Mouse (Mus musculus) left cerebral cortex, adult 18-20 months (tissue): Measurements from ENCODE around the gene Arid3a. TPM values are rescaled to one million over a fixed set of nuclear protein-coding genes. Genes with fewer than 3 reads are reported as not detected.
"Not testable (repeated sequence)": the region's sequence is repeated elsewhere in the genome, so short reads cannot be mapped to it uniquely, and the experiment has no call there.

ENCODE experiments used
- DNase-seq, 2 experiments: peaks; one replicate each; pipeline ENCODE4 v3.0.0; 2021 to 2022; ENCODE audit warnings: low spot score in 2 of 2, mixed read lengths in 1 of 2
- long read RNA-seq, 2 experiments: library from polyadenylated mRNA; stranded (forward); transcript quantifications; one replicate each; pipeline ENCODE4 v2.0.0; 2021
- total RNA-seq, 2 experiments: library from RNA; stranded (reverse); gene quantifications; 2 replicates each; pipeline ENCODE4 v1.2.3; 2021

Arid3a gene
- total RNA-seq = 1 to 10 TPM; 5.6 to 7.2 TPM
- long read RNA-seq, experiment 1, full-length matches to known transcripts = 1 of 2 reads
- long read RNA-seq, experiment 1, partial matches to known transcripts = 0 of 2 reads
- long read RNA-seq, experiment 1, other reads (novel, unspliced or antisense) = 1 of 2 reads
- long read RNA-seq, experiment 2 = 0 reads

- DNase-seq = peak; percentile 84 to 90
Measured at GRCm38 (mm10) chr10:79926491-79927323, at the start of gene Arid3a. TSS of gene Arid3a (plus strand) at chr10:79927043.

GRCm38 (mm10) chr10:79877174-79877573, 49.7 kb upstream of the Arid3a start:
- DNase-seq = no peak

- DNase-seq = no peak
Measured at GRCm38 (mm10) chr10:79877757-79878156, 49.1 kb upstream of the Arid3a start.

- DNase-seq = no peak
Measured at GRCm38 (mm10) chr10:79879527-79879926, 47.3 kb upstream of the Arid3a start.

GRCm38 (mm10) chr10:79880721-79881120, 46.1 kb upstream of the Arid3a start:
- no peak for DNase-seq

- DNase-seq = no peak
Measured at GRCm38 (mm10) chr10:79881981-79882380, 44.9 kb upstream of the Arid3a start.

- DNase-seq = peak; percentile 79 to 87
Measured at GRCm38 (mm10) chr10:79883297-79884084, 43.4 kb upstream of the Arid3a start.

- no peak for DNase-seq
Measured at GRCm38 (mm10) chr10:79884446-79884845, 42.4 kb upstream of the Arid3a start.

GRCm38 (mm10) chr10:79884938-79885337, 41.9 kb upstream of the Arid3a start:
- DNase-seq = not testable (repeated sequence)

- DNase-seq = no peak
Measured at GRCm38 (mm10) chr10:79886054-79886453, 40.8 kb upstream of the Arid3a start, which contains the start of gene Elane. TSS of gene Elane (plus strand) at chr10:79886247.

- no peak for DNase-seq
Measured at GRCm38 (mm10) chr10:79886611-79887010, 40.2 kb upstream of the Arid3a start.

- no peak for DNase-seq
Measured at GRCm38 (mm10) chr10:79889386-79889785, 37.5 kb upstream of the Arid3a start.

GRCm38 (mm10) chr10:79890670-79891069, 36.2 kb upstream of the Arid3a start, which contains the start of gene Cfd:
TSS of gene Cfd (plus strand) at chr10:79890853.
- DNase-seq = no peak

- peak; percentile 78 to 85 for DNase-seq
Measured at GRCm38 (mm10) chr10:79892451-79893118, 34.3 kb upstream of the Arid3a start.

GRCm38 (mm10) chr10:79896306-79896705, 30.5 kb upstream of the Arid3a start:
- no peak for DNase-seq

- no peak for DNase-seq
Measured at GRCm38 (mm10) chr10:79896814-79897213, 30.0 kb upstream of the Arid3a start.

- DNase-seq = no peak
Measured at GRCm38 (mm10) chr10:79897316-79898245, 29.3 kb upstream of the Arid3a start.

GRCm38 (mm10) chr10:79900951-79901410, 25.9 kb upstream of the Arid3a start:
- peak; percentile 82 to 91 for DNase-seq

GRCm38 (mm10) chr10:79906712-79907111, 20.1 kb upstream of the Arid3a start:
- no peak for DNase-seq

- no peak for DNase-seq
Measured at GRCm38 (mm10) chr10:79907415-79907814, 19.4 kb upstream of the Arid3a start.
